Mouse (Mus musculus): ENCODE measurements around the gene Msh6.

DNA sequence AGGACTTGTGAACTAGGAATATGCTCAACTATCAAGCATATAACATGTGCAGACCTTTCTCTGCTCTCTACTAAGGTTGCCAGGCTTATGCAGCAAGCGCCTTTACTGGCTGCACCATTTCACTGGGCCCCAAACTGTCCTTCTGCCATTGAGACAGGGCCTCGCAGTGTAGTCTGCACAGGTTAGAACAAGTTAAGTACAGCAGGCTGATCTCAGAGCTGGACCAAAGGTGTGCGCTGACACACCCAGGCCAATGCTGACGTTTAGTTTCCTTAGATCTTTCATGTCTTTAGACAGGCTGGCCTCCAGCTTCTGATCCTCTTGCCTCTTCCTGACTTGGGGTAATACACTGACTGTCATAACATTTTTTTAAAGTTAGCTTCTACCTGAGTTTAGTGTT, 22.9 kb downstream of the Msh6 start:
- TF ChIP-seq ZC3H11A (IDR thresholded peaks at IDR 0.05; ENCODE audit: borderline replicate concordance, low read depth, low read length) (no peak), HCFC1 (IDR thresholded peaks at IDR 0.05; ENCODE audit: borderline replicate concordance, insufficient read depth, low read length) (no peak)
